Mouse (Mus musculus) adrenal gland, adult (tissue): ENCODE measurements around the gene Cry1.

Source experiments
- DNase-seq, 2 experiments: peaks; one replicate each; pipeline ENCODE4 v3.0.0; 2022 to 2023; ENCODE audit warnings: low spot score in 1 of 2; ENCODE audit not compliant: inconsistent age in 2 of 2

The Cry1 gene

GRCm38 (mm10) chr10:85184964-85185608 lies at the start of gene Cry1:
Gene Cry1, minus strand, starts transcription at chr10:85185064.
- DNase-seq: peak; percentile 99 to 100

GRCm38 (mm10) chr10:85221771-85222050 lies 36.8 kb upstream of the Cry1 start:
- DNase-seq: peak in 1 of 2 experiments; percentile 23

GRCm38 (mm10) chr10:85220918-85221770 lies 36.3 kb upstream of the Cry1 start:
- DNase-seq: peak; percentile 84 to 96

GRCm38 (mm10) chr10:85214847-85215246 lies 30.0 kb upstream of the Cry1 start:
- DNase-seq: no peak

GRCm38 (mm10) chr10:85211673-85212072 lies 26.8 kb upstream of the Cry1 start:
- DNase-seq: peak in 1 of 2 experiments; percentile 25

- DNase-seq: no peak
These were observed 25.3 kb upstream of the Cry1 start for GRCm38 (mm10) chr10:85210125-85210524.

- DNase-seq: no peak
These were observed 24.3 kb upstream of the Cry1 start for GRCm38 (mm10) chr10:85209119-85209605.

- no peak for DNase-seq
These were observed 20.5 kb upstream of the Cry1 start for GRCm38 (mm10) chr10:85205316-85205715.

GRCm38 (mm10) chr10:85204255-85204855 lies 19.5 kb upstream of the Cry1 start:
- DNase-seq: no peak

- DNase-seq: no peak
These were observed 9.7 kb upstream of the Cry1 start for GRCm38 (mm10) chr10:85194528-85194927.

GRCm38 (mm10) chr10:85193321-85193720 lies 8.5 kb upstream of the Cry1 start:
- no peak for DNase-seq

- no peak for DNase-seq
These were observed 5.8 kb upstream of the Cry1 start for GRCm38 (mm10) chr10:85190652-85191051.

GRCm38 (mm10) chr10:85189966-85190365 lies 5.1 kb upstream of the Cry1 start:
- no peak for DNase-seq

- no peak for DNase-seq
These were observed 1.6 kb upstream of the Cry1 start for GRCm38 (mm10) chr10:85186499-85186794.

GRCm38 (mm10) chr10:85185639-85186498 lies 1.0 kb upstream of the Cry1 start:
- peak; percentile 28 to 49 for DNase-seq

GRCm38 (mm10) chr10:85184201-85184963 lies 482 bp downstream of the Cry1 start:
- DNase-seq: peak; percentile 64 to 83

- DNase-seq: peak; percentile 43 to 90
These were observed 1.2 kb downstream of the Cry1 start for GRCm38 (mm10) chr10:85183619-85184018.

- peak in 1 of 2 experiments; percentile 42 for DNase-seq
These were observed 2.1 kb downstream of the Cry1 start for GRCm38 (mm10) chr10:85182766-85183165.

GRCm38 (mm10) chr10:85176640-85177039 lies 8.2 kb downstream of the Cry1 start:
- no peak for DNase-seq

GRCm38 (mm10) chr10:85165306-85165705 lies 19.6 kb downstream of the Cry1 start:
- no peak for DNase-seq
